Comparison of ENCODE assay signal across 15 mouse cellular contexts in genomic region chr7:101743487-101743886, GRCm38 (mm10).
"Had no signal": no experiment of that assay in that cellular context is flagged by ENCODE, and none has a peak within 500 bp of the region (broad histone marks: within the 10 kb centered on the region; RNA-seq: fewer than 3 reads in every experiment).

No protein-coding gene starts in this region.

- DNase-seq: kidney, adult 11 months; kidney, adult 8-10 months; kidney, postnatal 10 days; kidney, postnatal 36 days; layer of hippocampus, postnatal 36 days; left cerebral cortex, postnatal 4 days; liver, postnatal 0 days; lung, postnatal 10 days; lung, postnatal 36 days; midbrain, embryonic 14.5 days; right cerebral cortex, adult 18-20 months; right cerebral cortex, postnatal 14 days; right cerebral cortex, postnatal 4 days; spleen, adult 18-20 months; thymus, postnatal 25 days had no signal

- ATAC-seq: liver, postnatal 0 days had no signal
